Mouse (Mus musculus): Measurements from ENCODE around the gene Abca14.
A peak's percentile ranks its signal among the peaks of the same experiment; 100 is the strongest.

The Abca14 gene

GRCm38 (mm10) chr7:120203789-120204188 lies at the start of gene Abca14:
Gene Abca14, plus strand, starts transcription at chr7:120203961.
- DNase-seq (ENCODE audit: low spot score in 2 of 2): peak; percentile 71 to 83

- no peak for DNase-seq (ENCODE audit: low spot score in 2 of 2)
Observed at GRCm38 (mm10) chr7:120156841-120157409, 46.8 kb upstream of the Abca14 start.

- no peak for DNase-seq (ENCODE audit: low spot score in 2 of 2)
Observed at GRCm38 (mm10) chr7:120157575-120158061, 46.1 kb upstream of the Abca14 start.

DNA sequence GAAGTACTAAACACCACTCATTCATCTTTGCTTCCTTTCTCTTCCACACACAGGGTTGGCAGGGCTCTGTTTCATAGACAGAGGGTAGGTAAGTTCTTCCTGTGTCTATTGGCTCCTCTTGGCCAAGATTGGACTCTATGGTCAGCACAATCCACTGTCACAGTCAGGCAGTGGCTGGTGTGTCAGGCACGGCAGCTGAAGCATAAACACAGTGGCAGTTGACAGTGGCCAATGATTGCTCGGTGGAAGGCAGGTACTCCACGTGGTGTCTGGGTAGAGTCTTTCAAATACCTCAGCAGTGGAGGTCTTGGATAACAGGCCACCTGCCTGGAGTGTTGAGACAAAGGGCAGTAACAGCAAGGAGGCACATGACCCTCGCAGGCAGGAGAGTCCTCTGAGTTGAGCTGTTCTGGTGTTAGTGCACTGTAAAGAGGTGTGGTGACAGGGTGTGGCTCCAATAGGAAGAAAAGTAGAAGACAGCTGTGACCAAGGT lies 45.6 kb upstream of the Abca14 start:
- no peak for DNase-seq (ENCODE audit: low spot score in 2 of 2)

DNA sequence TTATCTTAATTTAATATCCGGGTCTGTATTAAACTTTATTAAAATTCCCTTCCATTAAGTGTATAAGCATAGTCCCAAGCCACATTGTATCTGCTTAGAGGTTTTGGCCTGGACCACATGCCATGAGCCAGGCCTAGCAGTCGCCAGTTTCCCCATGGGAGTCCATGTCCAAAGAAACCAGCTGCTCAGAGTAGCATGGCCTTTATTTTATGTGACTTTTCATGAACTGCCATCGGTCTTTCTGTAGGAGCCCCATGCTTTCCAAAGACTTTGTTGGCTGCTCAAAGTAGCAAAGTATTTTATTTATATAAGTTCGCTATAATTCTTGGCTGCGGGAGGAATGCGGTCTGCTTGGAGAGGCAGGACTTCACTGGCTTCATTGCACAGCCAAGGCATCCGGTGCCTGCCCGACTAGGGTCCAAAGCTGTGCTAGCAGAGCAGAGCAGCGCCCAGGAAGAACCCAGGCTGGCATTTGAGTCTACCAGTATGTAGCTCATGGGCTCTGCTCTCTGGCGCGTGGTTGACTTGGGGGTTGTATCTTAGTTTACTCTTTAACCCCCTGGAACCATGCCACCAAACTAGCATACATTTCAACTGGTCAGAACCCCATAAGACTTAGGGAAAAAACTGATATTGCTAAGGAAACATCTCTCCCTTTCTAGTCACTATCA lies 40.0 kb upstream of the Abca14 start:
- no peak for DNase-seq (ENCODE audit: low spot score in 2 of 2)

DNA sequence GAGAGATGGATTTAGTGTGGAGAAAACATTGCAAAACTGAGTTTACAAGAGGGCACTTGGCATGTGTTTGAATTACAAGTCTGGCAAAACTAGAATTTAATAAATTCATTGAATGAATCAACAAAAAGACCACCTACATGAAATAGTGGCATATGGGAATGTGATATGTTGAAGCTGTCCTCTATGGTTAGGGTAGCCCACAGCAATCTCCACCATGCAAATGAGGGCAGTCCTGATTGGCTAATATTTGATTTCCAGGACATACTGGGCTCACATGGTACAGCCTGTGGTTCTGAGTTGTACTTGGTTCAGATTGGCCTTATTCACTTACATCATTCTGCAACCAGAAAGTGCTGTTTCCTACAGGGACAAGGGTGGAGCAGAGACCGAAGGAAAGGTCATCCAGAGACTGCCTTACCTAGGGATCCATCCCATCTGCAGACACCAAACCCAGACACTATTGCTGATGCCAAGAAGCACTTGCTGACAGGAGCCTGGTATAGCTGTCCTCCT lies 31.5 kb upstream of the Abca14 start:
- DNase-seq (ENCODE audit: low spot score in 2 of 2): no peak

GRCm38 (mm10) chr7:120173603-120174244 lies 30.0 kb upstream of the Abca14 start, which contains the start of gene Anks4b:
Gene Anks4b, plus strand, starts transcription at chr7:120173858.
- no peak for DNase-seq (ENCODE audit: low spot score in 2 of 2)

GRCm38 (mm10) chr7:120174723-120175504 lies 28.8 kb upstream of the Abca14 start:
- DNase-seq (ENCODE audit: low spot score in 2 of 2): no peak

GRCm38 (mm10) chr7:120177611-120178010 lies 26.1 kb upstream of the Abca14 start:
- DNase-seq (ENCODE audit: low spot score in 2 of 2): no peak

DNA sequence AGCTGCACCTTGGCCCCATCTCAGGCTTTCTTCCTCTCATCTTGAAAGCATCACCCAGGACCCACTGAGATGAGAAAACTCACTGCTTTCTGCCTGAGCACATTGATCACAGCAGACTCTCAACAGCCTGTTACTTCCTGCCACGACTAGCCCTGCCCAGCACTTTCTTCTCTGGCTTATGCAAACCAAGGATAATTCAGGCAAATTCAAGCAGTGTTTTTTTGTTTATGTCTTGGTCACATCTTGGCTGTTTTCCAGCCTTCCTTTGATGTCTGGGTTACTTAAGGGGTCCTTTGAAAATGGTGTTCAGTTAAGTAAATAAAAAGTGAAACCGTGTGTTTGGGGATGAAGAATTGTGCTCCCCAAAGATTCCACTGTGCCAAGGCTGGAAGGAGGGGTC lies 24.8 kb upstream of the Abca14 start:
- no peak for DNase-seq (ENCODE audit: low spot score in 2 of 2)

GRCm38 (mm10) chr7:120180547-120180946 lies 23.2 kb upstream of the Abca14 start:
- DNase-seq (ENCODE audit: low spot score in 2 of 2): no peak

DNA sequence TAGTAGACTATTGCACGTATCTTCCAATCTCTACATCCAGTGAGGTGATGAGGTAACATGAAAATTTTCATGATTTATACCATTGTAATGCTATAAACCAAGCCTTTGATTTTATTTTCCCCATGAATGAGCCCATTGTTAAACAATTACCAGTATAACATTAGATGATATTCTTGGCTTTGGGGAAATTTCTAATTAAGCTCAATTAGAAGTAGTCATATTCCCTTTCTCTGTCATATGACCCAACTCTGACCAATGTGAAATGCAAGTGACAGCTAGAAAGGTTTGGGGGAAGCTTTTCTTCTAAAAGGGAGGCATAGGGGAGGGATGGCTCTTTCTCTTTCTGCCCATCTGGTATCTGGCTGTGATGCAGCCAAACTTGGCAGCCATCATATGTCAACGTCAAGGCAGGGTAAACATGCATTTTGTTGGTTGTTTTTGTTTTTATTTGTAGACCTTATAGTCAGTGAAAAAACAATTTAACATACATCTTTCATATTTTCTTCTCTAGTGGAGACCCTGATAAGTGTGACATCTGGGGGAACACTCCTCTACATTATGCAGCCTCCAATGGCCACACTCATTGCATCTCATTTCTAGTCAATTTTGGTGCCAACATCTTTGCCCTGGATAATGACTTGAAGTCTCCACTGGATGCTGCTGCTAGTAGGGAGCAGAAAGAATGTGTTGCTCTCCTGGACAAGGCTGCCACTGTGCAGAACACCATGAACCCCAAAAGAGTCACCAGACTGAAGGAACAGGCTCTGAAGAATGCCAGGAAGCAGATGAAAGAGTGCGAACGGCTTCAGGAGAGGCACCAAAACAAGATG lies 22.1 kb upstream of the Abca14 start:
- no peak for DNase-seq (ENCODE audit: low spot score in 2 of 2)

DNA sequence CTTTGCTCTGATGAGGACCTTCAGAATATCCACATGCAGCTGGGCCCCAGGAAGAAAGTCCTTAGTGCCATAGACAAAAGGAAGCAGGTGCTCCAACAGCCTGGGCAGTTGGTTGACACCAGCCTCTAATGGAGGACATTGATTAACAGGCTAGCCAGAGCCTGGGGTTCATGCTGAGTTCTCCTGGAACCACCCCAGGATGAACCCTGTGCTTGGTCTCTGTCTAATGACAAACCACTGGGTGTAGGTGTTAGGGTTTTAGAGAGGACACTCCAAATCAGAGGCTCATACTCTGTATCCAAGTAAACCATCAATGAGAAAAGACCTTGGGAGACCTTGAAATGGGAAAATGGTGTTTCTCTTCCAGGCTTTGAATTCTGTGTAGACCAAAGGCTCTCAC lies 20.9 kb upstream of the Abca14 start:
- DNase-seq (ENCODE audit: low spot score in 2 of 2): no peak

- no peak for DNase-seq (ENCODE audit: low spot score in 2 of 2)
Observed at GRCm38 (mm10) chr7:120188946-120189345, 14.8 kb upstream of the Abca14 start.

- DNase-seq (ENCODE audit: low spot score in 2 of 2): no peak
Observed at GRCm38 (mm10) chr7:120189369-120190149, 14.2 kb upstream of the Abca14 start.

GRCm38 (mm10) chr7:120190150-120190665 lies 13.6 kb upstream of the Abca14 start:
- no peak for DNase-seq (ENCODE audit: low spot score in 2 of 2)

DNA sequence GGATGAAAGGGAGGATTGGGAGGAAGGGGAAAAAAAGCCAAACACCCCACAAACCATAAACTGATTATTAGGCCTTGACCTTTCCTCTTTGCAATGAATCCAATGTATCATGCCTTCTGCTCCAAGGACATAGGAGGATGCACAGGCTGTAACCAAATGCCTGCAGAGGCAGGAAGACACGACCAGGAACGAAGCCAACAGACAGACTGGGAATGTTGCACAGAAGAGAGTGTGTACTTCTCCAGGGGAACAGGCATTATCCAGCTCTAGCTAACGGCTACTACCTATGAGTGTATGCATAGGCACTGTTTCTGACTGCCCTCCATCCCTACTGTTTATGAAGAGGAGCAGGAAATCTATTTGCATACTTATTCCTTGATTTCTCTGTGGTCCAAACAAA lies 11.6 kb upstream of the Abca14 start:
- no peak for DNase-seq (ENCODE audit: low spot score in 2 of 2)

DNA sequence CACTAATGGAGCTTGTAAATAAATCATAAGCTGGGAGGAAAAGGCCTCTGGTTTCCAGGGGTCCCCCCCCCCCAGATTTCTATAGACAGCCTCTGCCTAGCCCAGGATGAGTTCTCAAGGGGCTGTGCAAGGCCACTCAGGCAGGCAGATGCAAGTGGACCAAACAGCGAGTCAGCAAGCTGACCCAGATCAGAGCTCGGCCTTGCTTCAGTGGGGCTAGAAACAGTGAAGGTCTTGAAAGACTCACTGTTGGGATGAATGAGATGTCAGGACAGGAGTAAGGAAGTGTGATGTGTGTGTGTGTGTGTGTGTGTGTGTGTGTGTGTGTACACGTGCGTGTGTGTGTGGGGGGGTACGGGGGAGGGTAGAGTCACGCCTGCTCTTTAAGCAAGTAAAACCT lies 10.9 kb upstream of the Abca14 start:
- no peak for DNase-seq (ENCODE audit: low spot score in 2 of 2)

GRCm38 (mm10) chr7:120195207-120195606 lies 8.6 kb upstream of the Abca14 start:
- no peak for DNase-seq (ENCODE audit: low spot score in 2 of 2)

DNA sequence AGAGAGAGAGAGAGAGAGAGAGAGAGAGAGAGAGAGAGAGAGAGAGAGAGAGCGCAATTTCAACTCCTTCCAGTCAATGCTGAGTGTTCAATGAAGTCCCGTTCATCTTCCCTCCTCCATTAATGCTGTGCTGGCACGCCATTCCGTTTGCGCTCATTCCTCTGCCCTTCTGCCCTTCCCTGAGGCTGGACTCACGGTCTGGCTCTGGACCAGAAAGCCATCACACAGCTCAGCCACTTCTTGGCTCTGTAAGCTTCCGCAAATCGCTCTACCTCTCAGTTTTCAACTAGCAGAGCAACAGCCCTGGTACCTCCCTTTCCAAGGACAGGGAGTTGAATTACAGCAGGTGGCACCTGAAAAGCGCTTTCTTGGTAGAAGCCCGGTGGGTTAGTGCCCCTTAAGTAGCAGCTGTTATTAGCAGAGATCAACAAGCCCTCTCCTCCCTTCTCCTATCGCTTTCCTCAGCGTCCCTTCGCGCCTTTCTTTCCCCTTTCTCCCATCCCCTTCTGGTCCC lies 2.5 kb upstream of the Abca14 start:
- DNase-seq (ENCODE audit: low spot score in 2 of 2): no peak
